Mouse (Mus musculus): ENCODE measurements around the gene Nosip. TPM values are rescaled to one million over a fixed set of nuclear protein-coding genes. Genes with fewer than 3 reads are reported as not detected.

Nosip gene
- polyA plus RNA-seq, 1 experiment, result 12.5 TPM

DNA sequence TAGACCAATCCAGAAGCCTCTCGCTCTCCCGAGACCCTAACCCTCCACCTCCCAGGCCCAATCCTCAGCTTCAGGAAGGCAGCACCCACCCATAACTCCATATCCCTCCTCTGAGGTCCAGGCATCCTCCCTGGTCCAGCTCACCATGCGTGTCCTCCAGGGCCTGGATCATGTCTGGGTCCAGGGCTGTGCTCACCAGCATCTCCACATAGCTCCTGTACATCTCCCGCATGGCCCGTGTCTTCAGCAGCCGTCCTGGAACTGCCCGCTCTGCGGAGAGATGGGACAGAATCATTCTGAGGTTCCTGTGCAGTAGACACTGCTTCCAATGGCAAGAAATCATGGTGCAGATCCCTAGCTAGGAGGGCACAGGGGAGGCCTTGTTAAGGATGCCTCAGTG, 31.4 kb upstream of the Nosip start:
- no peak for TF ChIP-seq GATA1 (IDR thresholded peaks at IDR 0.05; ENCODE audit: low read length)
- Histone ChIP-seq H3K4me3 (replicated peaks) (no peak overlapping the region), H3K9me3 (ENCODE audit: control insufficient read depth, low read length) (no peaks in the 10 kb centered on the region), H3K36me3 (ENCODE audit: control insufficient read depth) (peaks cover 82% of the 10 kb centered on the region), H3K4me1 (ENCODE audit: control insufficient read depth) (peaks cover 42% of the 10 kb centered on the region), H3K27me3 (ENCODE audit: control insufficient read depth) (no peaks in the 10 kb centered on the region)

DNA sequence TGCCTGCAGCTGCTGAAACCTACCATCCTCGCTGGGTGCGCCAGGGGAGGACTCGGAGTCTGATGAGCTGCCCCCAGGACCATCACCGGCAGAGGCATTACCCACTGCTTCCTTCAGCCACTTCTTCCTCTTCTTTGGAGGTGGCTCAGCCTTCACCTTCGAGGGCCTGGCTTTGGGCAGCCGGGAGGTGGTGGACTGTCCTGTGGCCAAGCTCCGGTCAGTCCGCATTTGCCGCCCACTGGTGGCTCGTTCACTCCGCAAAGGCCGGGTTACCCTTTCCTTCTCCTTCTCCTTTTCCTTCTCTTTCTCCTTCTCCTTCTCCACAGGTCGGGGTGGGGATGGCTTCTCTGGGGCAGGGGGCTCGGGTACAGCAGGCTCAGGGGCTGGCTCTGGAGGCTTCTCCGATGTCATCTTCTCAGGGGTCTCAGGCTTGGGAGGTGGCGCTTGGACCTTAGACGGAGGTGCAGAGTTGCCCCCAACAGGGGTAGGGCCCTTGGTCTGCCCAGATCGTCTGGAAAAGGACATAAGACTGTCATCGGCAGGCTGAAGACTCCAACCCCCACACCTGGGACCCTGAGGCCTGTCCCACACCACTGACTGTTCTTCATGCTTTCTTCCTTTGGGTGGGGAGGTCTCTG, 28.4 kb upstream of the Nosip start:
- H3K27me3 ChIP-seq (ENCODE audit: control insufficient read depth), result no peaks in the 10 kb centered on the region
- no peak overlapping the region for H3K4me3 ChIP-seq (replicated peaks)
- peaks cover 81% of the 10 kb centered on the region for H3K36me3 ChIP-seq (ENCODE audit: control insufficient read depth)
- no peak for TF ChIP-seq GATA1 (IDR thresholded peaks at IDR 0.05; ENCODE audit: low read length)
- TF ChIP-seq TAL1 (IDR thresholded peaks at IDR 0.05; ENCODE audit: low read length), result no peak
- peaks cover 22% of the 10 kb centered on the region for H3K4me1 ChIP-seq (ENCODE audit: control insufficient read depth)
- no peaks in the 10 kb centered on the region for H3K9me3 ChIP-seq (ENCODE audit: control insufficient read depth, low read length)

DNA sequence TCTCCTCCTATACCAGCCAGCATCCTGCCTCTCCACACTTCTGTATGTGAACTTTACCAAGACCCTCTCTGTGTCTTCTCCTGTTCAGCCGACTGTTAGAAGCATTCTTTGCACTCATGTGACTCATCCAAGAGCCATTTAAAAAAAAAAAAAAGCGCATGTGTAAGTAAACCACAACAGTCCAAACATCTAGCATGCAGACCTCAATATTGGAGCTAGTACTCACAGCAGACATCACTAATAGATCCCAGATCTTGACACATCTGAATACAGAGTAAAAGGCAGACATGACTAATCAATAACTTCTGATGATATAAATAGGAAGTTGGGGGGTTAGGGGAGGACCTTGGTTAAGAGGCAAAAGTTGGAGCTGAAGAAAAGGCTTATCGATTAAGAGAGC, 26.6 kb upstream of the Nosip start:
- Histone ChIP-seq H3K4me1 (ENCODE audit: control insufficient read depth) (peaks cover 5% of the 10 kb centered on the region), H3K36me3 (ENCODE audit: control insufficient read depth) (peaks cover 79% of the 10 kb centered on the region), H3K9me3 (ENCODE audit: control insufficient read depth, low read length) (no peaks in the 10 kb centered on the region), H3K4me3 (replicated peaks) (no peak overlapping the region), H3K27me3 (ENCODE audit: control insufficient read depth) (no peaks in the 10 kb centered on the region)
- no peak for TF ChIP-seq TAL1 (IDR thresholded peaks at IDR 0.05; ENCODE audit: low read length)
- no peak for TF ChIP-seq GATA1 (IDR thresholded peaks at IDR 0.05; ENCODE audit: low read length)

DNA sequence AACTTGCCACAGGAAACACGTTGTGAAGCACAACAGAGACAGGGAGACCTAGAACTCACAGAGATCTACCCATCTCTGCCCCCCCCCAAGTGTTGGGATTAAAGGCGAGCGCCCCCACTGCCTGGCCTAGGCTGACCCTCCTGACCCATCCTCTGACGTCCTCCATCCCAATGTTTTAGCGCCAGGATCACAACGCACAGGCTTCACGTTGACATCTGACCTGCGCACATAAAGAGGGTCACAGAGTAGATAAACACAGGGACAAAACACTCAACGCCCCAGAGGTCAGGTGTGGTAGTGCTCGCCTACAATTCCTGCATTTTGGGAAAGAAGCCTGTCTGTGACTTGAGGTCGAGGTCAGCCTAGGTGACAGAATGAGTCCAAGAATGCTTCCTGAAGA, 25.5 kb upstream of the Nosip start:
- H3K4me1 ChIP-seq (ENCODE audit: control insufficient read depth), result peaks cover 2% of the 10 kb centered on the region
- TF ChIP-seq GATA1 (IDR thresholded peaks at IDR 0.05; ENCODE audit: low read length) (no peak), TAL1 (IDR thresholded peaks at IDR 0.05; ENCODE audit: low read length) (no peak)
- H3K36me3 ChIP-seq (ENCODE audit: control insufficient read depth), result peaks cover 79% of the 10 kb centered on the region
- no peaks in the 10 kb centered on the region for H3K9me3 ChIP-seq (ENCODE audit: control insufficient read depth, low read length)
- no peaks in the 10 kb centered on the region for H3K27me3 ChIP-seq (ENCODE audit: control insufficient read depth)
- H3K4me3 ChIP-seq (replicated peaks), result no peak overlapping the region

DNA sequence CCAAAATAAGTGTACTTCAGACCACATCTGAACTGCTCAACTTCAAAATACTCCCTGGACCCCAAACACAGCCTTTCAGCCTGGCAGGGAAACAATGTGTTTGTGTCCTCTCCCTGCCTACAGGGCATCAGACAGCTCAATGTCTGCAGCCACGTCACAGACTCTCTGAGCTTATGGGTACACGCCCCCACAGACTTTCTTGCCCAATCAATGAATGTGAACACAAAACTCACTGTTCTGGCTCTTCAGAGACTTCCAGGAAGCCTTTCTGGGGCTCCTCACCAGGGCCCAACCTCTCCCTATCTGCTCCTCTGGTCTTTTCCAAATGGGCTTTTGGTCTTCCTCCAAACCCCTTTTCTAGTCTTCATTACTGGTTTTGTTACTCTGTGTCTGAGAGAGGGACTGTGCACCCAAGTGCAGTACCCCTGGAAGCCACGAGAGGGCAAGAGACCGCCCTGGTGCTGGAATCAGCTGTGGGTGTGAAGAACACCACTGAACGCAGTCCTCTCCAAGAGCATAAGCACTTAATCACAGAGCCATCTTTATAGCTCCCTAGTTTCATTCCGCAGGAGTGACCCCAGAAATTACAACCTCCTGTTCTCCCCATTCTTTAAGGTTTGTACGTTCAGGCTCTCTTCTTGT, 24.4 kb upstream of the Nosip start:
- H3K9me3 ChIP-seq (ENCODE audit: control insufficient read depth, low read length), result no peaks in the 10 kb centered on the region
- peaks cover 2% of the 10 kb centered on the region for H3K4me1 ChIP-seq (ENCODE audit: control insufficient read depth)
- H3K36me3 ChIP-seq (ENCODE audit: control insufficient read depth), result peaks cover 84% of the 10 kb centered on the region
- H3K27me3 ChIP-seq (ENCODE audit: control insufficient read depth), result no peaks in the 10 kb centered on the region
- TF ChIP-seq TAL1 (IDR thresholded peaks at IDR 0.05; ENCODE audit: low read length) (no peak), GATA1 (IDR thresholded peaks at IDR 0.05; ENCODE audit: low read length) (no peak)
- no peak overlapping the region for H3K4me3 ChIP-seq (replicated peaks)

DNA sequence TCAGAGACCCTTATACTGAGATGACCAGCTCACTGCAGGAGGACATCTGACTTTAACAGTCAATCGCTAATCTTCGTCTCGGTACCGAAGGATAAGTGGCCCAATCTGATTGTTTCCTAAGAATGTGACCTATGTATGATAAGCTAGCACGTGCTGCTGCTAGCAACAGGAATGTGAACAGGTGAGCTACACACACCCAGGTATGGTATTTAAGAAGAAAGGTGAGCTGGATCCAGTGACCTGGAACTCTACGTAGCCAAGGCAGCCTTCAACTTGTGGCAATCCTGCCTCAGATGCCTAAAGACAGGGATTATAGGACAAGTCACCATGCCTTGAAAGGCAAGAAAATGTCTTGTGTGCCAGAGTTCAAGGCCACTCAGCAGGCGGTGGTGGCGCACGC, 23.8 kb upstream of the Nosip start:
- Histone ChIP-seq H3K4me3 (replicated peaks) (no peak overlapping the region), H3K4me1 (ENCODE audit: control insufficient read depth) (peaks cover 2% of the 10 kb centered on the region), H3K27me3 (ENCODE audit: control insufficient read depth) (no peaks in the 10 kb centered on the region), H3K9me3 (ENCODE audit: control insufficient read depth, low read length) (no peaks in the 10 kb centered on the region), H3K36me3 (ENCODE audit: control insufficient read depth) (peaks cover 85% of the 10 kb centered on the region)
- no peak for TF ChIP-seq TAL1 (IDR thresholded peaks at IDR 0.05; ENCODE audit: low read length)
- no peak for TF ChIP-seq GATA1 (IDR thresholded peaks at IDR 0.05; ENCODE audit: low read length)

DNA sequence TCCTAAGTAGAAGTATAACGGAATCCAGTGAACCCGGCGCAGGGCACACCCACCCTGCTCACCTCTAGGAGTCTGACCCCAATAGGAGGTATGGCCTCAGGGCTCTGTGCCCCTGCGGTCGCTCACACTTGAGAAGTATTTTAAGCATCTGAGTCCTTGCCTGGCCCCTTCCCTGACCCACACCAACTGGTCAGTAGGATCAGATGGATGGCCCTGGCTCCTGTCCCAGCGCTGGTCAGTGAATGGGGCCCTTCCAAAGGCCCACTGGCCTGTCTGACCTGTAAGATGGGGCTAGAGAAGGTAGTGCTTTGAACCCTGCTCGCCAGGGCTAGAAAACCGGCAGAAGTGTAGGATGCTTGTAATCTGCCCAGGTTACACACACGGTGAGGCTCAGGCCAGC, 21.4 kb upstream of the Nosip start:
- Histone ChIP-seq H3K9me3 (ENCODE audit: control insufficient read depth, low read length) (no peaks in the 10 kb centered on the region), H3K4me3 (replicated peaks) (no peak overlapping the region), H3K4me1 (ENCODE audit: control insufficient read depth) (peaks cover 2% of the 10 kb centered on the region), H3K36me3 (ENCODE audit: control insufficient read depth) (peaks cover 79% of the 10 kb centered on the region), H3K27me3 (ENCODE audit: control insufficient read depth) (no peaks in the 10 kb centered on the region)
- no peak for TF ChIP-seq TAL1 (IDR thresholded peaks at IDR 0.05; ENCODE audit: low read length)
- no peak for TF ChIP-seq GATA1 (IDR thresholded peaks at IDR 0.05; ENCODE audit: low read length)

DNA sequence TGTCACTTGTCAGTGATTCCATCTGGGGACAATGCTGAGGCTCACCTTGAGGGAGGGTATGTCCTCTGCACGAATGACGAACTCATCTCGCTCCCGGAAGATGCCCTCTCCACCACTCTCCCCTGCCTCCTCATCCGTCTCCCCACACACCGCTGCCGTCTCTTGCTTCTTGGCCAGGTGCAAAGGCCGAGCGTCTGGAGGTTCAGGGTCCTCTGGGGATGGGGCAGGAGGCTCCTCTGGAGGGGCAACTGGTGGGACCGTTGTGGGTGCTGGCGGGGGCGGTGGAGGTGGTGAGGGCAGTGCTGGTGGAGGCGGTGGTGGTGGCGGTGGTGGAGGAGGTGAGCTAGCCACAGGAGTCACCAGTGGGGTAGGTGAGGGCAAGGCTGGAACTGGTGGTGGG, 18.9 kb upstream of the Nosip start:
- H3K36me3 ChIP-seq (ENCODE audit: control insufficient read depth), result peaks cover 87% of the 10 kb centered on the region
- H3K4me3 ChIP-seq (replicated peaks), result no peak overlapping the region
- H3K27me3 ChIP-seq (ENCODE audit: control insufficient read depth), result no peaks in the 10 kb centered on the region
- TF ChIP-seq TAL1 (IDR thresholded peaks at IDR 0.05; ENCODE audit: low read length) (no peak), GATA1 (IDR thresholded peaks at IDR 0.05; ENCODE audit: low read length) (no peak)
- no peaks in the 10 kb centered on the region for H3K4me1 ChIP-seq (ENCODE audit: control insufficient read depth)
- H3K9me3 ChIP-seq (ENCODE audit: control insufficient read depth, low read length), result no peaks in the 10 kb centered on the region

DNA sequence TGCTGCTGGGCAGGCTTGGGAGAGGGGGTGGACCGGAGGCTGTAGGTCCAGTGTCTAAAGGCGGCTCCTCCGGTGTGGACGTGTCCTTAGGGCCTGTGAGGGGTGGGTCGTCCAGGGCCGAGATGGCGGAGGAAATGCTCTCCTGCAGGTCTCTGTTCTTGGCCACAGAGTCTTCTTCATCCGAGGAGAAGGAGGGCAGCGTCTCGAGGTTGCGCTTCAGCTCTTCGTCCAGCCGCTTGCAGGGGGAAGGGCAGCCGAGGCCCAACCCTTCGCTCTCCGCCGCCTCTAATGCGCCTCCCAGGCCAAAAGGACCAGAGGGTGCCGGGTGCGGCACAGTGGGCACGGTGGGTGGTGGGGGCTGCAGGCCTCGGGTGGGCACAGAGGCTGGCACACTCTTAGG, 16.5 kb upstream of the Nosip start:
- Histone ChIP-seq H3K4me1 (ENCODE audit: control insufficient read depth) (peaks cover under 1% of the 10 kb centered on the region), H3K27me3 (ENCODE audit: control insufficient read depth) (no peaks in the 10 kb centered on the region), H3K9me3 (ENCODE audit: control insufficient read depth, low read length) (no peaks in the 10 kb centered on the region), H3K36me3 (ENCODE audit: control insufficient read depth) (peaks cover 90% of the 10 kb centered on the region), H3K4me3 (replicated peaks) (no peak overlapping the region)
- TF ChIP-seq GATA1 (IDR thresholded peaks at IDR 0.05; ENCODE audit: low read length), result no peak
